Mouse (Mus musculus) liver, adult 2 months (tissue): ENCODE measurements around the gene Bcas3. TPM values are rescaled to one million over a fixed set of nuclear protein-coding genes. Genes with fewer than 3 reads are reported as not detected.
A peak's percentile ranks its signal among the peaks of the same experiment; 100 is the strongest.

Experiments
- DNase-seq: peaks from one replicate; pipeline ENCODE4 v3.0.0-alpha.2; 2011; ENCODE audit warnings: low read depth, low spot score; ENCODE audit errors: extremely low read depth
- H3K27ac ChIP-seq: fragments of 200-500 bp; replicated peaks from 2 replicates; pipeline ENCODE4 v1.5.1; 2012; ENCODE audit warnings: low read depth, mild to moderate bottlenecking, control low read depth, inconsistent platforms, low read length; ENCODE audit not compliant: insufficient read depth
- H3K27me3 ChIP-seq: fragments of 200-500 bp; 2 replicates; pipeline ENCODE4 v1.6.1; 2012; ENCODE audit warnings: mild to moderate bottlenecking, moderate library complexity, low read length, inconsistent platforms; ENCODE audit not compliant: control insufficient read depth, insufficient read depth
- H3K36me3 ChIP-seq: fragments of 200-500 bp; 2 replicates; pipeline ENCODE4 v1.6.1; 2012; ENCODE audit warnings: low read length, inconsistent platforms; ENCODE audit not compliant: control insufficient read depth, insufficient read depth
- H3K4me1 ChIP-seq: fragments of 200-500 bp; 2 replicates; pipeline ENCODE4 v1.6.1; 2011; ENCODE audit warnings: low read length; ENCODE audit not compliant: control insufficient read depth, insufficient read depth
- H3K4me3 ChIP-seq: fragments of 200-500 bp; 2 replicates; pipeline ENCODE4 v1.5.1; 2011; ENCODE audit warnings: low read depth, mild to moderate bottlenecking, control low read depth, low read length, moderate library complexity; ENCODE audit not compliant: insufficient read depth
- H3K79me2 ChIP-seq: fragments of 200-500 bp; 2 replicates; pipeline ENCODE4 v1.6.1; 2012; ENCODE audit warnings: inconsistent platforms, mild to moderate bottlenecking, low read length, moderate library complexity; ENCODE audit not compliant: control insufficient read depth, insufficient read depth
- H3K9ac ChIP-seq: fragments of 200-500 bp; 2 replicates; pipeline ENCODE4 v1.6.1; 2012; ENCODE audit warnings: low read depth, mild to moderate bottlenecking, control low read depth, inconsistent platforms, low read length
- CTCF ChIP-seq: fragments of 200-500 bp; IDR thresholded peaks from 2 replicates; pipeline ENCODE4 v1.5.1; 2011; ENCODE audit warnings: low read depth, low read length, control low read depth
- POLR2A ChIP-seq: fragments of 200-500 bp; IDR thresholded peaks from 2 replicates; pipeline ENCODE4 v1.6.1; 2011; ENCODE audit warnings: low read length, control low read depth; ENCODE audit not compliant: insufficient read depth; ENCODE audit errors: extremely low read depth
- WGBS: fragments of 180-500 bp; shearing (Covaris S2); methylation state at CpG from one replicate; pipeline ENCODE4 v1.1.7; 2018; 5-methylcytosine and 5-hydroxymethylcytosine counted together
- polyA plus RNA-seq: library from polyadenylated mRNA; depleted of rRNA; stranded (reverse); fragments of >200 nt; gene quantifications from 2 replicates; pipeline ENCODE4 v1.2.3, GENCODE M21; 2012
- total RNA-seq: library from RNA; depleted of rRNA; stranded (reverse); fragments of >200 nt; gene quantifications from 2 replicates; pipeline ENCODE4 v1.2.3, GENCODE M21; 2014

The Bcas3 gene
- total and polyA plus RNA-seq, 2 experiments = 16.5 to 21.4 TPM

- no peaks in the 10 kb centered on the region for H3K79me2 ChIP-seq
- no peak overlapping the region for H3K4me3 ChIP-seq
- no peaks in the 10 kb centered on the region for H3K4me1 ChIP-seq
- DNase-seq = no peak
- 83% methylated on average over 5 of the region's 5 CpGs for WGBS
- TF ChIP-seq CTCF = no peak
- no peak for TF ChIP-seq POLR2A
- H3K36me3 ChIP-seq = no peaks in the 10 kb centered on the region
- no peak overlapping the region for H3K9ac ChIP-seq
- no peak overlapping the region for H3K27ac ChIP-seq
- H3K27me3 ChIP-seq = no peaks in the 10 kb centered on the region
Measured at GRCm38 (mm10) chr11:85804048-85804447, 451.1 kb downstream of the Bcas3 start.

- H3K36me3 ChIP-seq = no peaks in the 10 kb centered on the region
- no peaks in the 10 kb centered on the region for H3K4me1 ChIP-seq
- no peak overlapping the region for H3K27ac ChIP-seq
- no peak overlapping the region for H3K9ac ChIP-seq
- no peaks in the 10 kb centered on the region for H3K79me2 ChIP-seq
- no peak overlapping the region for H3K4me3 ChIP-seq
- DNase-seq = no peak
- TF ChIP-seq CTCF = no peak
- no peak for TF ChIP-seq POLR2A
- 90% methylated on average over 1 of the region's 1 CpGs for WGBS
- no peaks in the 10 kb centered on the region for H3K27me3 ChIP-seq
Measured at GRCm38 (mm10) chr11:85805779-85806178, 452.8 kb downstream of the Bcas3 start.

- 81% methylated on average over 11 of the region's 11 CpGs for WGBS
- H3K4me1 ChIP-seq = peaks cover under 1% of the 10 kb centered on the region
- no peak overlapping the region for H3K9ac ChIP-seq
- no peaks in the 10 kb centered on the region for H3K79me2 ChIP-seq
- H3K27me3 ChIP-seq = no peaks in the 10 kb centered on the region
- H3K4me3 ChIP-seq = no peak overlapping the region
- no peak for DNase-seq
- no peaks in the 10 kb centered on the region for H3K36me3 ChIP-seq
- TF ChIP-seq CTCF = no peak
- H3K27ac ChIP-seq = no peak overlapping the region
Measured at GRCm38 (mm10) chr11:85807353-85807752, 454.4 kb downstream of the Bcas3 start.

- peaks cover 7% of the 10 kb centered on the region for H3K4me1 ChIP-seq
- no peaks in the 10 kb centered on the region for H3K36me3 ChIP-seq
- H3K27me3 ChIP-seq = no peaks in the 10 kb centered on the region
- no peak overlapping the region for H3K9ac ChIP-seq
- peak; percentile 22 for DNase-seq
- no peak overlapping the region for H3K27ac ChIP-seq
- H3K4me3 ChIP-seq = no peak overlapping the region
- WGBS = 76% methylated on average over 4 of the region's 4 CpGs
- H3K79me2 ChIP-seq = no peaks in the 10 kb centered on the region
- no peak for TF ChIP-seq POLR2A
- no peak for TF ChIP-seq CTCF
Measured at GRCm38 (mm10) chr11:85811229-85811628, 458.3 kb downstream of the Bcas3 start.

GRCm38 (mm10) chr11:85811676-85812075 lies 458.7 kb downstream of the Bcas3 start:
- 94% methylated on average over 5 of the region's 5 CpGs for WGBS
- Histone ChIP-seq H3K4me3 (no peak overlapping the region), H3K27ac (no peak overlapping the region), H3K4me1 (peaks cover 7% of the 10 kb centered on the region), H3K79me2 (no peaks in the 10 kb centered on the region), H3K27me3 (no peaks in the 10 kb centered on the region), H3K9ac (no peak overlapping the region), H3K36me3 (no peaks in the 10 kb centered on the region)
- TF ChIP-seq CTCF (no peak), POLR2A (no peak)
- DNase-seq = no peak

- Histone ChIP-seq H3K4me3 (no peak overlapping the region), H3K9ac (no peak overlapping the region), H3K36me3 (no peaks in the 10 kb centered on the region), H3K4me1 (peaks cover 7% of the 10 kb centered on the region), H3K79me2 (no peaks in the 10 kb centered on the region), H3K27me3 (no peaks in the 10 kb centered on the region), H3K27ac (no peak overlapping the region)
- peak; percentile 76 for DNase-seq
- TF ChIP-seq CTCF = no peak
- no peak for TF ChIP-seq POLR2A
- WGBS = 44% methylated on average over 12 of the region's 12 CpGs
Measured at GRCm38 (mm10) chr11:85812201-85812966, 459.4 kb downstream of the Bcas3 start.
